Mouse (Mus musculus) forebrain, embryonic 14.5 days (tissue): ENCODE results near the gene Col6a2. TPM values are rescaled to one million over a fixed set of nuclear protein-coding genes. Genes with fewer than 3 reads are reported as not detected.
A peak's percentile ranks its signal among the peaks of the same experiment; 100 is the strongest.

Source experiments
- ATAC-seq: fragments of 200-750 bp; cut with Nextera tagmentation; 2 replicates; pipeline ENCODE4 v1.8.0; 2017; ENCODE audit warnings: mild to moderate bottlenecking, moderate library complexity
- DNase-seq: peaks from one replicate; pipeline ENCODE4 v3.0.0-alpha.2; 2015; ENCODE audit warnings: low spot score
- H3K27ac ChIP-seq: fragments of 300-500 bp; sonication (generic); 2 replicates; pipeline ENCODE4 v1.5.1; 2014; ENCODE audit warnings: low read depth, mild to moderate bottlenecking, control low read depth, low read length, moderate library complexity
- H3K27me3 ChIP-seq: fragments of 300-500 bp; sonication (generic); replicated peaks from 2 replicates; pipeline ENCODE4 v1.6.1; 2014; ENCODE audit warnings: low read length, control low read depth, mixed read lengths; ENCODE audit not compliant: control insufficient read depth, insufficient read depth
- H3K36me3 ChIP-seq: fragments of 300-500 bp; sonication (generic); 2 replicates; pipeline ENCODE4 v1.6.1; 2014; ENCODE audit warnings: low read length, control low read depth; ENCODE audit not compliant: control insufficient read depth, insufficient read depth
- H3K4me1 ChIP-seq: fragments of 300-500 bp; sonication (generic); 2 replicates; pipeline ENCODE4 v1.6.1; 2014; ENCODE audit warnings: antibody characterized with exemption, low read length, control low read depth; ENCODE audit not compliant: control insufficient read depth, insufficient read depth
- H3K4me2 ChIP-seq: fragments of 300-500 bp; sonication (generic); 2 replicates; pipeline ENCODE4 v1.6.1; 2014; ENCODE audit warnings: mild to moderate bottlenecking, control low read depth, low read length
- H3K4me3 ChIP-seq: fragments of 300-500 bp; sonication (generic); 2 replicates; pipeline ENCODE4 v1.5.1; 2014; ENCODE audit warnings: low read depth, low read length, control low read depth
- H3K9ac ChIP-seq: fragments of 300-500 bp; sonication (generic); 2 replicates; pipeline ENCODE4 v1.6.1; 2014; ENCODE audit warnings: mild to moderate bottlenecking, low read length, control low read depth, moderate library complexity
- H3K9me3 ChIP-seq: fragments of 300-500 bp; sonication (generic); replicated peaks from 2 replicates; pipeline ENCODE4 v1.6.1; 2016; ENCODE audit warnings: low read length, control low read depth, mixed read lengths; ENCODE audit not compliant: control insufficient read depth
- WGBS: fragments of 180-500 bp; shearing (Covaris S2); extraction: QIAGEN DNeasy Blood & Tissue Kit; methylation state at CpG from one replicate; pipeline ENCODE4 v1.1.7; 2014; 5-methylcytosine and 5-hydroxymethylcytosine counted together
- polyA plus RNA-seq: library from polyadenylated mRNA; unstranded; fragments of >200 nt; fragmentation: Nextera tagmentation; extraction: Ambion mirVana; gene quantifications from 2 replicates; pipeline ENCODE4 v1.2.1, GENCODE M21; 2014

Gene Col6a2
- 4.7 and 7.1 TPM in 2 replicates for polyA plus RNA-seq

GRCm38 (mm10) chr10:76622928-76623680 lies at the start of gene Col6a2:
Col6a2 (minus strand) TSS chr10:76623630.
- DNase-seq (peak; percentile 55), ATAC-seq (peak; percentile 74)
- Histone ChIP-seq H3K4me1 (no peaks in the 10 kb centered on the region), H3K27me3 (0 out of 2 replicates have a peak, but pooled peaks cover 5% of the 10 kb centered on the region), H3K9ac (peak within 1 kb of the TSS; percentile 41), H3K36me3 (no peaks in the 10 kb centered on the region), H3K4me3 (peak within 1 kb of the TSS; percentile 23), H3K4me2 (peak within 1 kb of the TSS; percentile 52), H3K27ac (no peak within 1 kb of the TSS), H3K9me3 (no peaks in the 10 kb centered on the region)
- 4% methylated on average over 31 of the region's 31 CpGs for WGBS

- 84% methylated on average over 9 of the region's 9 CpGs for WGBS
- H3K36me3 ChIP-seq: no peaks in the 10 kb centered on the region
- H3K9me3 ChIP-seq: no peaks in the 10 kb centered on the region
- H3K27ac ChIP-seq: no peak overlapping the region
- no peaks in the 10 kb centered on the region for H3K27me3 ChIP-seq
- no peaks in the 10 kb centered on the region for H3K4me1 ChIP-seq
- DNase-seq: no peak
- no peak for ATAC-seq
- no peak overlapping the region for H3K9ac ChIP-seq
- H3K4me2 ChIP-seq: no peak overlapping the region
- no peak overlapping the region for H3K4me3 ChIP-seq
These were observed 48.5 kb upstream of the Col6a2 start for GRCm38 (mm10) chr10:76671939-76672338.

GRCm38 (mm10) chr10:76668947-76669284 lies 45.5 kb upstream of the Col6a2 start:
- DNase-seq (peak; percentile 9), ATAC-seq (no peak)
- Histone ChIP-seq H3K4me2 (no peak overlapping the region), H3K27me3 (no peaks in the 10 kb centered on the region), H3K4me3 (no peak overlapping the region), H3K9ac (no peak overlapping the region), H3K4me1 (no peaks in the 10 kb centered on the region), H3K36me3 (no peaks in the 10 kb centered on the region), H3K27ac (no peak overlapping the region), H3K9me3 (peaks cover 2% of the 10 kb centered on the region; the same call in 1 of the 2 replicates)
- WGBS: 73% methylated on average over 7 of the region's 7 CpGs

- H3K27me3 ChIP-seq: no peaks in the 10 kb centered on the region
- H3K27ac ChIP-seq: no peak overlapping the region
- DNase-seq (no peak), ATAC-seq (no peak)
- H3K4me1 ChIP-seq: no peaks in the 10 kb centered on the region
- WGBS: 89% methylated on average over 4 of the region's 4 CpGs
- H3K4me3 ChIP-seq: no peak overlapping the region
- H3K9me3 ChIP-seq: peaks cover 2% of the 10 kb centered on the region; the same call in 1 of the 2 replicates
- H3K4me2 ChIP-seq: no peak overlapping the region
- no peak overlapping the region for H3K9ac ChIP-seq
- H3K36me3 ChIP-seq: no peaks in the 10 kb centered on the region
These were observed 45.0 kb upstream of the Col6a2 start for GRCm38 (mm10) chr10:76668261-76668946.

- H3K36me3 ChIP-seq: no peaks in the 10 kb centered on the region
- 97% methylated on average over 1 of the region's 1 CpGs for WGBS
- no peak overlapping the region for H3K4me3 ChIP-seq
- no peak for DNase-seq
- no peak overlapping the region for H3K27ac ChIP-seq
- H3K4me1 ChIP-seq: no peaks in the 10 kb centered on the region
- H3K4me2 ChIP-seq: no peak overlapping the region
- no peak for ATAC-seq
- H3K9ac ChIP-seq: no peak overlapping the region
- no peaks in the 10 kb centered on the region for H3K27me3 ChIP-seq
- H3K9me3 ChIP-seq: peaks cover 2% of the 10 kb centered on the region; the same call in 1 of the 2 replicates
These were observed 43.9 kb upstream of the Col6a2 start for GRCm38 (mm10) chr10:76667197-76667805.

- ATAC-seq: no peak
- Histone ChIP-seq H3K9me3 (peaks cover 2% of the 10 kb centered on the region; the same call in 1 of the 2 replicates), H3K4me2 (no peak overlapping the region), H3K9ac (no peak overlapping the region), H3K4me3 (no peak overlapping the region), H3K4me1 (no peaks in the 10 kb centered on the region), H3K27me3 (no peaks in the 10 kb centered on the region), H3K27ac (no peak overlapping the region), H3K36me3 (no peaks in the 10 kb centered on the region)
- WGBS: 88% methylated on average over 11 of the region's 11 CpGs
- DNase-seq: no peak
These were observed 42.1 kb upstream of the Col6a2 start for GRCm38 (mm10) chr10:76665551-76665950.

- no peaks in the 10 kb centered on the region for H3K4me1 ChIP-seq
- 87% methylated on average over 20 of the region's 20 CpGs for WGBS
- DNase-seq (no peak), ATAC-seq (no peak)
- no peak overlapping the region for H3K9ac ChIP-seq
- no peak overlapping the region for H3K4me3 ChIP-seq
- H3K27ac ChIP-seq: no peak overlapping the region
- no peaks in the 10 kb centered on the region for H3K27me3 ChIP-seq
- H3K9me3 ChIP-seq: peaks cover 2% of the 10 kb centered on the region; the same call in 1 of the 2 replicates
- no peaks in the 10 kb centered on the region for H3K36me3 ChIP-seq
- no peak overlapping the region for H3K4me2 ChIP-seq
These were observed 41.0 kb upstream of the Col6a2 start for GRCm38 (mm10) chr10:76664156-76665115.
